Mouse (Mus musculus): ENCODE measurements around the gene Auts2. TPM values are rescaled to one million over a fixed set of nuclear protein-coding genes. Genes with fewer than 3 reads are reported as not detected.
A peak's percentile ranks its signal among the peaks of the same experiment; 100 is the strongest.

Auts2 gene
- polyA plus RNA-seq, 1 experiment = 9.2 TPM

DNA sequence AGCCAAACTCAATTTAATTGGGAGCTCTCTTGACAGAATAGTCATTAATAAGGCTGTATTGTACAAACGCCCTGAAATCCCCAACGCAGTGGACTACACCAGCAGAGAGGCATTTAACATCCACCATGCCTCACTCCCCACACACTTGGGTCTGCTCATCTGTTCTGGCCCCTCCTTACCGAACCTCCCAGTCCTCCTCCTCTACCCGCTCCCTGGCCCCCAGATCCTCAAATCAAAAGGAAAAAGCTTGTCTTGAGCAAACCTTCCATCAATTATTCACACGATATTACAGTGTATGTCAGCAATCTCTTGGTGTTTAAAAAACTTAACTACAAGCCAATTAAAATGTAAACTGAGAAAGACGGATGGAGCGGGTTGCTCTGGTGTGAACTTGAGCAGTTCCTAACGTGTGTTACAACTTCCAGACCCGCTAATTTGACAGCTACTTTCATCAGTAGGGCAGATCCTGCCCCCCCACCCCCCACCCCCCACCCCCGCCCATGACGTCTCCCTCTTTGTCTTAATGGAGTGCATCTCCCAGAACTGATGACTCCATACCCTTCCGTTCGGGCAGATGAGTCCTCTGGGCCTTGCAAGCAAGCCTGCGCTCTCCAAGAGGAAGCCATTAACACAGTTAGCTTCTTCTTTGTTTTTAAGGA is 703.4 kb downstream of the Auts2 start:
- 43% methylated on average over 14 of the region's 14 CpGs for WGBS
- TF ChIP-seq CTCF (conservative IDR thresholded peaks at IDR 0.05; ENCODE audit: insufficient read depth, insufficient read length, low read depth, low read length) (no peak), POLR2A (IDR thresholded peaks at IDR 0.05; ENCODE audit: low read depth, low read length) (no peak)
- Histone ChIP-seq H3K36me3 (ENCODE audit: control insufficient read depth, insufficient read depth, low read length) (no peaks in the 10 kb centered on the region), H3K4me1 (ENCODE audit: control insufficient read depth, insufficient read depth, low read length) (peaks cover 13% of the 10 kb centered on the region; the same call in 1 of the 2 replicates), H3K27me3 (replicated peaks; ENCODE audit: control insufficient read depth, insufficient read depth, low read length) (no peaks in the 10 kb centered on the region), H3K27ac (ENCODE audit: insufficient read depth, low read depth, low read length) (no peak overlapping the region), H3K4me3 (ENCODE audit: insufficient read depth, low read depth, low read length) (no peak overlapping the region)
- peak; percentile 8 for DNase-seq

DNA sequence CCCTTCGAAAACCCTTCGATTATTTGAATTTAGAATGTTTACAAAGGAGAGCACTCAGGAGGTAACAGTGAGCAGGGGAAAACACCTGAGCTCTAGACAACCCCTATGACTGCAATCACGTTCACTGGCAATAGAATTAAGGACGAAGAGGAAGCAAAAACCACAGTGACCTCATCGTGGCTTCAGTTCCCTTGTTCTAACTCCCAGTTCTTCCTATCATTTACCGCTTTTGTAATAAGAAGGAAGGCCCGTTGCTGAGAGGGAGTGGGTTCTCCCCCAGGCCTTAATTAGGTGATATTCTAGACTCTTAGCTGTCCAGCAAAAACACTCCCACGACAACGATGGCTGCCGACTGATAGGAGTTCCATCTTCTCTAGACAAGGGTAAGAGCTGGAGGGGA is 704.1 kb downstream of the Auts2 start:
- no peak for DNase-seq
- TF ChIP-seq POLR2A (IDR thresholded peaks at IDR 0.05; ENCODE audit: low read depth, low read length) (no peak), CTCF (conservative IDR thresholded peaks at IDR 0.05; ENCODE audit: insufficient read depth, insufficient read length, low read depth, low read length) (no peak)
- Histone ChIP-seq H3K27me3 (replicated peaks; ENCODE audit: control insufficient read depth, insufficient read depth, low read length) (no peaks in the 10 kb centered on the region), H3K36me3 (ENCODE audit: control insufficient read depth, insufficient read depth, low read length) (no peaks in the 10 kb centered on the region), H3K4me3 (ENCODE audit: insufficient read depth, low read depth, low read length) (no peak overlapping the region), H3K4me1 (ENCODE audit: control insufficient read depth, insufficient read depth, low read length) (peaks cover 10% of the 10 kb centered on the region; the same call in 1 of the 2 replicates), H3K27ac (ENCODE audit: insufficient read depth, low read depth, low read length) (no peak overlapping the region)
- WGBS = 63% methylated on average over 10 of the region's 10 CpGs

DNA sequence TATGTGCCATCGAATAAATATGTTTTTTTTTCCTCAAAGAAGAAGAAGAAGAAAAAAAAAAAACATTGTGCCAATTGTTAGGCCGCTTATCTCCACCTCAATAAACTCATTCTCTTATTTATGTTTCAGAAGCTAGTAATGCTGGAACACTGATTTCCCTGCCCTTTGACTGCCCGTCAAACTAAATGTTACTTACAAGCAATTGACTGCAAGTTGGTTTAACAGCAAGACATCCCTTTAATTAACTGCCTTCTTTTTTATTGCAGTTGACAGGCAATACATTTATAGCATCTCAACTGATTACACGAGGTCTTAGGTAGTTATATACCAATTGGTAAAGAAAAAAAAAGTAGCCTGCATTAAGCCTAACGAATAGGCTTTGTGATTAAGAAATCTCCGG is 705.1 kb downstream of the Auts2 start:
- H3K4me1 ChIP-seq (ENCODE audit: control insufficient read depth, insufficient read depth, low read length) = peaks cover 9% of the 10 kb centered on the region; the same call in 1 of the 2 replicates
- no peak overlapping the region for H3K27ac ChIP-seq (ENCODE audit: insufficient read depth, low read depth, low read length)
- H3K36me3 ChIP-seq (ENCODE audit: control insufficient read depth, insufficient read depth, low read length) = no peaks in the 10 kb centered on the region
- DNase-seq = no peak
- no peaks in the 10 kb centered on the region for H3K27me3 ChIP-seq (replicated peaks; ENCODE audit: control insufficient read depth, insufficient read depth, low read length)
- no peak for TF ChIP-seq POLR2A (IDR thresholded peaks at IDR 0.05; ENCODE audit: low read depth, low read length)
- no peak for TF ChIP-seq CTCF (conservative IDR thresholded peaks at IDR 0.05; ENCODE audit: insufficient read depth, insufficient read length, low read depth, low read length)
- H3K4me3 ChIP-seq (ENCODE audit: insufficient read depth, low read depth, low read length) = no peak overlapping the region
- 81% methylated on average over 6 of the region's 6 CpGs for WGBS

DNA sequence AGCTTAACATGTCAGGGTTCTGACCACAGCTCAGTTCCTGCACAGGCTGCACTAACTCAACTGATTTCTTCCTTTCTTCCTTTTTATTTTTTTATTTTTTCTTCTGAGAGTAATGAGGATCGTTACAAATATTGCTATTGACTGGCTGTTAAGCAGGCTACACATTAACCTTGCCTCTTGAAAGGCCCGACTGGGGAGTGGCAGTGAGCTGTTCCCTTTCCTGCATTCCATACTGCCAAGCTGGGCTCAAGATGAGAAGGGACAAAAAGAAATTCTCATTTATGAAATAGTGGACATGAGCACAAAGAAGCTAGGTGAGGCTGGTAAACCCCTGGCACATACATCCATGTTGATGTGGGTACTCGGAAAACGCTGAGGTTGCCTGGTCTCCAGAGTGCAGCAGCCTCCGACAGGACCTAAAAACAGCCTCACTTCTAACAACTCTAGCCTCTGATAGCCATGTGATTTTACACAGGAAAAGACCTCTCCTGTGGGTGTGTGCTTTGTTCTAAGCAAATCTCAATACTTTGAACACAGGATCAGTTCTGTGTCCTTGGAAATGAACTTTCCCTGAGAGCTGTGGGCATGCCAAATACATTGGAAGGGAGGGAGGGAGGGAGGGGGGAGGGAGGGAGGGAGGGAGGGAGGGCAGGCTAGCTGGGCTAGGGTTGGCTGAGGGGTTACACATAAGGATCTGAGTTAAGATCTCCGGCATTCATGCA is 707.0 kb downstream of the Auts2 start:
- no peak for DNase-seq
- H3K4me1 ChIP-seq (ENCODE audit: control insufficient read depth, insufficient read depth, low read length) = peaks cover 9% of the 10 kb centered on the region; the same call in 1 of the 2 replicates
- WGBS = 51% methylated on average over 6 of the region's 6 CpGs
- H3K4me3 ChIP-seq (ENCODE audit: insufficient read depth, low read depth, low read length) = no peak overlapping the region
- no peaks in the 10 kb centered on the region for H3K36me3 ChIP-seq (ENCODE audit: control insufficient read depth, insufficient read depth, low read length)
- H3K27ac ChIP-seq (ENCODE audit: insufficient read depth, low read depth, low read length) = no peak overlapping the region
- H3K27me3 ChIP-seq (replicated peaks; ENCODE audit: control insufficient read depth, insufficient read depth, low read length) = no peaks in the 10 kb centered on the region; the same call in 1 of the 2 replicates
- TF ChIP-seq CTCF (conservative IDR thresholded peaks at IDR 0.05; ENCODE audit: insufficient read depth, insufficient read length, low read depth, low read length) (no peak), POLR2A (IDR thresholded peaks at IDR 0.05; ENCODE audit: low read depth, low read length) (no peak)

DNA sequence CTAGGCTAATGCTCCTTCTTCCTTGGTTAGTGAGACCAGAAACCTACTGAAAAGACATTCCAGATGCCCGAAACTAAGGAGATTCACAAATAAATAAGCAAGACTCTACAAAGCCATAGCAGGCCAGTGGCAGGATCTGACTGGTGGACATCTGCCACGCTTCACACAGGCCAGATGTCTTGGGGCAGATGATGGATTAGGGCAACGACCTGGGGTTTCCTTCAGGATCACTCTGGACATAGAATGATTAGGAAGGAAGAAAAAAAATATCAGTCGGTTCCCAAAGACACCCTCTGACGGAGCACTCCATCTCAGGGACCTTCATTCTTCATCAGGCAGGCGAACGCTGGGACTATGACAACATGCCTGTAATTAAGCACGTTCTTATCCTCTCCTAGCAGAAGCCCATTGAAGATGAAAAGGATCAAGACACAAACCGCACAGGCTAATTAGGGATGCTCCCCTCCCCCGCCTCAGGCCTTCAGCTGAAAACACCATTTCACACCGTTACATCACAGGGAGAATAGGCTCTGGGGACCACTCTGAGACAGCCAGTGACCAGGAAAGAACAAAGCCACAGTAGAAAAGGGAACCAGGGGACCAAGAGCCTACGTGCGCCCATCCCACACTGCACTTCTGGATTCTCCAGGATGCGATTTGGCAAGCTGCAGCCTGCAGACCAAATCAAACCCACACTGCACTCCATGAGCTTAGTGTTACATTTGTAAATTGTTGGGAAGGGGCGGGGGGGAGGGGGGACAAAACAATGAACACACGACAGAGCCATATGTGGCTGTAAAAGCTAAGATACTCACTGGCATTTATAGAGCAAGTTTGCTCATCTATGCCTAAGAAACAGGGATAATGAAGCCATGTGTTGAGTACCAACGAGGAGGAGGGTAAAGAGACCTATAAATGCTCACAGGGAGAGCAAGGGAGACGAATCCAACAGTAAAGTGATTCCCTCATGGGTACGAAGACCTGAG is 710.0 kb downstream of the Auts2 start:
- DNase-seq = no peak
- no peaks in the 10 kb centered on the region; the same call in 1 of the 2 replicates for H3K27me3 ChIP-seq (replicated peaks; ENCODE audit: control insufficient read depth, insufficient read depth, low read length)
- no peak overlapping the region for H3K4me3 ChIP-seq (ENCODE audit: insufficient read depth, low read depth, low read length)
- no peaks in the 10 kb centered on the region for H3K36me3 ChIP-seq (ENCODE audit: control insufficient read depth, insufficient read depth, low read length)
- no peak overlapping the region for H3K27ac ChIP-seq (ENCODE audit: insufficient read depth, low read depth, low read length)
- TF ChIP-seq CTCF (conservative IDR thresholded peaks at IDR 0.05; ENCODE audit: insufficient read depth, insufficient read length, low read depth, low read length) (no peak), POLR2A (IDR thresholded peaks at IDR 0.05; ENCODE audit: low read depth, low read length) (no peak)
- WGBS = 72% methylated on average over 19 of the region's 19 CpGs
- peaks cover 6% of the 10 kb centered on the region; the same call in 1 of the 2 replicates for H3K4me1 ChIP-seq (ENCODE audit: control insufficient read depth, insufficient read depth, low read length)

DNA sequence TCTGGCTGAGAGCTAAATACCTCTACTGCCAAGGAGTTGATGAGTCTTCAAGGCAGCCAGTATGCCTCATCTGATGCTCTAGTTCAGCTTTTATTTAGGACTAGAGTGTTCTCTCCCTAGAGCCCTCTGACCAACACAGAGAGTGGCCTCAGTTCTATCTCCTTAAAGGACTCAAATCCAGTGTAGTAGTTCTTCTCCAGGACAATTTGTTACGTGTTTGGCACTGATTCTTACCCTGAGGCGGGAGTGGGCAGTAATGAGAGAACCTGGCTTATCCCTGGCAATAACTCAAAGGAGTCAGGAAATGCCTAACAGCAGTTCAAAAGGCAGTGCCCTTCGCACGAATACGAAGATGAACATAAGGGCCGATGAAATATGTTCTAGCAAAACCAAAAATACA is 713.0 kb downstream of the Auts2 start:
- Histone ChIP-seq H3K27me3 (replicated peaks; ENCODE audit: control insufficient read depth, insufficient read depth, low read length) (no peaks in the 10 kb centered on the region; the same call in 1 of the 2 replicates), H3K4me3 (ENCODE audit: insufficient read depth, low read depth, low read length) (no peak overlapping the region), H3K36me3 (ENCODE audit: control insufficient read depth, insufficient read depth, low read length) (no peaks in the 10 kb centered on the region), H3K4me1 (ENCODE audit: control insufficient read depth, insufficient read depth, low read length) (no peaks in the 10 kb centered on the region), H3K27ac (ENCODE audit: insufficient read depth, low read depth, low read length) (no peak overlapping the region)
- TF ChIP-seq CTCF (conservative IDR thresholded peaks at IDR 0.05; ENCODE audit: insufficient read depth, insufficient read length, low read depth, low read length) (no peak), POLR2A (IDR thresholded peaks at IDR 0.05; ENCODE audit: low read depth, low read length) (no peak)
- no peak for DNase-seq
- WGBS = 45% methylated on average over 6 of the region's 6 CpGs

Measured in kidney, adult 2 months (tissue).